Mouse (Mus musculus) C2C12 (cell line): ENCODE results near the gene Pofut2.

Source experiments
- CEBPB ChIP-seq: IDR thresholded peaks from one replicate; pipeline ENCODE4 v1.6.1; 2011; ENCODE audit warnings: low read depth, mild to moderate bottlenecking, control low read depth, moderate library complexity
- CTCF ChIP-seq: IDR thresholded peaks from one replicate; pipeline ENCODE4 v1.5.1; 2011; ENCODE audit not compliant: control insufficient read depth, insufficient read depth, insufficient read length
- MAX ChIP-seq: IDR thresholded peaks from one replicate; pipeline ENCODE4 v1.6.1; 2011; ENCODE audit warnings: mild to moderate bottlenecking, control low read depth
- MYOD1 ChIP-seq: IDR thresholded peaks from one replicate; pipeline ENCODE4 v1.6.1; 2011; ENCODE audit warnings: low read depth; ENCODE audit not compliant: control insufficient read depth, insufficient read length
- MYOG ChIP-seq: IDR thresholded peaks from one replicate; pipeline ENCODE4 v1.6.1; 2011; ENCODE audit not compliant: control insufficient read depth, insufficient read length; ENCODE audit errors: extremely low read depth
- USF1 ChIP-seq: IDR thresholded peaks from one replicate; pipeline ENCODE4 v1.6.1; 2011; ENCODE audit warnings: low read depth, mild to moderate bottlenecking, control low read depth, moderate library complexity

DNA sequence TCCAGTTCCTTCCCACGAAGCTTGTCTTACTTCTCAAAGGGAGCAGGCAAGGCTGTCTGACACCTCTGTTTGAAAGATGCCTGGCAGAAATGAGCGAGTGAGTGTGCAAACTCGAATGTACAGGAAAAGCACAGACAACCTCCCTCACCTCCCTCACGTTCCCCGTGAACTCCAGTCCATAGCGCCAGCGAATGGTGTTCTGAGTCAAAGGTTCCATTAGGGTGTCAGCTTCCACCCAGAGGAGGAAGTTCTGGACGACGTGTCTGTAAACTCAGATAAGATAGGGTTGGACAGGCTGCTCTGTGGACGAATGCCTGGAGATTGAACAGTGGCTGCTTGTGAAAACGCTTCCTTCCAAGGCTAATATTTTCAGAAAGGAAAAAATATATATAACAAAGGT lies 37.9 kb upstream of the Pofut2 start:
- TF ChIP-seq CTCF (no peak), MYOD1 (no peak), MAX (no peak), MYOG (no peak), CEBPB (no peak), USF1 (no peak)
